Mouse (Mus musculus): ENCODE data around the gene Itga8. TPM values are rescaled to one million over a fixed set of nuclear protein-coding genes. Genes with fewer than 3 reads are reported as not detected.

The Itga8 gene
- total RNA-seq, 2 experiments from 2014 or later = not detected

DNA sequence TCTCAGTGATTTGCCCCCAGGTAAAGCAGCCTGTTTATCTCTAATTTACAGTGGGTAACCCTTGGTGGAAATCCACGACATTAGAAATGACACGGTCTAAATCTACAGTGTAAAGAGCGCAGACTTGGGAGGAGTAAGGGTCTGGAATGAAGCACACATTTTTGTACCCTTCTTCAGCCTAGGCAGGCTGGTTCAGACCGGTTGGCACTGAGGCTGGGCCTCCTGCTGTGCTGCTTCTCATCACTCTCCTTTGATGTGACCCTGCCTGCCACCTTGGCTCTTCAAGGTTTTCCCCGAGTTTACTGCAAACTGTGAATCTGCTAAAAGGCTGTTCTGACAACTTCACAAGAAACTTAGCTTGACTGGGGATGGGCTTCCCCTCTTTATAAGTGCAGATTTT is 95.8 kb downstream of the Itga8 start:
- no peak for ATAC-seq (replicated peaks; ENCODE audit: low FRiP score, poor library complexity, severe bottlenecking)

DNA sequence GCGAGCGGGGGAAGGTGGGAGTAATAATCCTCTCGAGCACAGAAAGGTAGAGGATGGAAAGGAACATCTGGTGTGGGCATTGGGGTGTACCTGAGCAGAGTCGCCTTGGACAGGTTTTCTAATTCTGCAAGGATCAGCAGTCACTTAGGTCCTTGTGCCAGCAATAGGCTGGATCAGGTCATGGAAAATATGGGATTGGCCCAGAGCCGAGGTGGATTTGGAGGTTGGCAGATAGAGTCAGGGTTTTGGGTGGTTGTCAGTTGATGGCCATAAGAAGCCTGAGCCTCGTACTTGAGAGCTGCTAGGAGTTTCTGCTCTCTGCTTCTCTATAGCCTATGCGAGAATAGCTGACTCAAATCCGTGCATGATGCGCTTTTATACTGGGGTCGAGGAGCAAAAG is 98.5 kb downstream of the Itga8 start:
- ATAC-seq (replicated peaks; ENCODE audit: low FRiP score, poor library complexity, severe bottlenecking) = no peak

DNA sequence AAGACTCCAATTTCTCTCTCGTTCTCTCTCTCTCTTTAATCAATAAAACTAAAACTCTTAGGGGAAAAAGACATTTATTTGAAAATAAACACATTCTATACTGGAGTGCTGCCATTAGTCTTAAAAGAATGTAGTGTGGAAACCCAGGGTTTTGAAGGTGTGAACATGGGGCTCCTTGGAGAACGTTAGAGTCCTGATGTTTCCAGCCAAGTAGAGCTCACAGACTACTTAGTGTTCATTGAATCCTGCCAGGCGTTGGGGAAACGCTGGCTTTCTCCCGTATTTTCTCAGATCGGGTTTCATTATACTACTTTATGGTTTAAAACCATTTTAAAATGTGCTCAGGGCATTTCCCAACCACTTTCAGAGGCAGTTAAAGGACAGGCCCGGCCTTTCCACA is 103.0 kb downstream of the Itga8 start:
- no peak for ATAC-seq (replicated peaks; ENCODE audit: low FRiP score, poor library complexity, severe bottlenecking)

DNA sequence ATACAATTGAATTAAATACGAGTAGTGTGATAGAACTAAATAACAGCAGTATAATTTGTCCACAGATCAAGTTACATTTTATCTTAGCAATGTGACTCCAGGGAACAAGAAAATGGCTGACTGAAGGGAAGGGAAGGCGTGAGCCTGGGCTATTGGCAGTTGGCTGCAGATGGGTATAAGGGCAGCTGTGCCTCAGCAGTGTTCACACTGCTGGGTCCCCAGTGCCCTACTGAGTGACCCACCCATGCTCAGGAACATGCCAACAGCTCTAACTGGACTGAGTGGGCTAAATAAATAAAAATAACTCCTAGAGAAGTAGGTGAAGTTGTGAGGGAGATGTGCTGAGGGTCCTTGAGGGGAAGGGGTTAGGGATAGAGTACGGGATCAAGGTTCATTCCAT is 103.5 kb downstream of the Itga8 start:
- no peak for ATAC-seq (replicated peaks; ENCODE audit: low FRiP score, poor library complexity, severe bottlenecking)

DNA sequence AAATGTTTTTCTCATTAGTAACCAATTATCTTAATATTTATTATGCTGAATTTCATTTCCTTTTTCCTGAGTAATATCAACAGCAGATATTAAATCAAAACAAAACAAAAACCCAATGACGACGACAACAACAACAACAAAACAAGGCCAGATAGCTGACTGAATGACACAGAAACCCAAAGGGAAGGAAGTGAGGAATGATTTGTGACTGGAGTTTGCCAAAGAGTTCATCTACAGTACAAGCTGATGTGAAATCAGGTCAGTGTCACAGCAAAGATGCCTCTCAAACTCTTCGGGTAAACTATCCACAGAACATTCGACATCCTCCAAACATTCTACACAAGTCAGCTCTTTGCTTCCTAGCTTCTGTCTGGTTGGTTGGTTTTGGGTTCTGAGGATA is 104.0 kb downstream of the Itga8 start:
- ATAC-seq (replicated peaks; ENCODE audit: low FRiP score, poor library complexity, severe bottlenecking) = no peak

DNA sequence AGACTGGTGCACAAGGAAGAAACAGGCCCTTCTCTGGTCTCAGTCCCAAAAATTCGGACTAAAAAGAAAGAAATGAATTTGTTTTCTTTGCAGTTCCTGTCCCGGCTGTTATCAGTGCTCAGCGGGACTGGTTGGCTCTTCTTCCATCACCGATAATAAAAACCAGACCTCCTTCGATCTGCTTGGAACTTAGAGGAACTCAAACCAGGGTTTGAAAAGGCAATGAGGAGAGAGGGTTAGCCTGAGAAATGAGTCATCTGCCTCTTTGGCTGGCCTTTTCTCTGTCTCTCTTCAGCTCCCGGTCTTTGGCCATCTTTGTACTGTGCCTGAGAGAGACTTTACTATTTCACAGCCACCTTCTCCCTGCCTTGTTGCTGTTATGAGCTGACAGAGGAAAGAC is 112.7 kb downstream of the Itga8 start:
- ATAC-seq (replicated peaks; ENCODE audit: low FRiP score, poor library complexity, severe bottlenecking) = no peak

DNA sequence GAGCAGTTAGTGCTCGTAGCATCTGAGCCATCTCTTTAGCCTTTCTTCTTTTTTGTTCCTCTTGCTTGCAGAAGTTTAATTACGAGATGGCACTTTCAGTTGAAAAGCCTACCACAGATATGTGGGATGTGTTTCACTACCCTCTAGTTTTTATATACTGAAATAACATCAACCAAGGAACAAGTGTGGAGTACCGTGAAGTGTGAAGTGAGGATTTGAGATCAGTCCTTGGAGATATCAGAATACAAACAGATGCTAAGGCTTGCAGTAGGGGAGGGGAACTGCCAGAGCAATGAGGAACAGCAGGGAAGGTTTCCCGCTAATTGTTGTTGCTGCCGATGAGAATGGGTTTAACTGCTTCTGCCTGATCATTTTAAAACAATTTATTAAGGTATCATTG is 114.1 kb downstream of the Itga8 start:
- no peak for ATAC-seq (replicated peaks; ENCODE audit: low FRiP score, poor library complexity, severe bottlenecking)

DNA sequence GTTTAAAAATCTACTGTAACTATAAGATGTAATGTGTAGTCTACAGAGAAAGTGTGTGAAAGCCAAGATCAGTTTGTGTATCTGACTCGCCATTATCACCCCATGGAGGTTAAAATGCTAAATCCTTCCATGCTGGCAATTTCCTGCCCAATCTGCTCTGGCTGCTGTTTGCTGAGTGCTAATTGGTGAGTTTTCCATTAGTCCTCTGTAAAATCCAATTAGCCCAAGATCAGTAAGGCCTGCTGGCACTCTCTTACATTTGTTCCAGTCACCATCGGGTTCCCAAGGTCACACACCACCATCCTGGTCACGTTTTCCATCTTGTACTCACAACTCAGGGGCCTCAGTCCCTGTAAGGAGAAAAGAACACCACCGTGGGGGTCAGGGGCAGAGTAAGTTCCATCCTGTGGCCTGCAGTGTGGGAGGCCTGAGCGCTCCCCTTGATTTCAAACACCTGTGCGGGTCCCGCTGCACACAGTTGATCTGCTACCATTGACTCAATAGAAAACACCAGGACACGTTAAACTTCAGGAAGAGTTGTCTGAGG is 119.2 kb downstream of the Itga8 start:
- no peak for ATAC-seq (replicated peaks; ENCODE audit: low FRiP score, poor library complexity, severe bottlenecking)

DNA sequence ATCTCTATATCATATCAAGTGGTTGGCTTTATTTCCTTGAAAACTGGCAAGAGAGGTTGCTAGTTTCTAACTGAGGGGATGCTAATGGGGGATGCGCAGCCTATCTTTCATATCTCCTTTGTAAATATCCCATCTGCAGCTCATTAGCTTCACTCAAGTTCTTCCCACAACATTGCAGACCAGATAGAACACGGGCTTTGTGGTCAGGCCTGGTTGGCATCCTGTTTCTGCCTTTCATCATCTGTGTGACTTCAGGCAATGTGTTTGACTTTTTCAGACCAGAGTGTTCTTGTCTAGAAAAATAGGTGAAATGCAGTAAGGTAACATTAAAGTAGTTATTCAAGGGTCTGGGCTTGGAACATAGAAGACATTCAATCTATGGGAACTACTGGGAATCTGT is 121.1 kb downstream of the Itga8 start:
- ATAC-seq (replicated peaks; ENCODE audit: low FRiP score, poor library complexity, severe bottlenecking) = no peak

DNA sequence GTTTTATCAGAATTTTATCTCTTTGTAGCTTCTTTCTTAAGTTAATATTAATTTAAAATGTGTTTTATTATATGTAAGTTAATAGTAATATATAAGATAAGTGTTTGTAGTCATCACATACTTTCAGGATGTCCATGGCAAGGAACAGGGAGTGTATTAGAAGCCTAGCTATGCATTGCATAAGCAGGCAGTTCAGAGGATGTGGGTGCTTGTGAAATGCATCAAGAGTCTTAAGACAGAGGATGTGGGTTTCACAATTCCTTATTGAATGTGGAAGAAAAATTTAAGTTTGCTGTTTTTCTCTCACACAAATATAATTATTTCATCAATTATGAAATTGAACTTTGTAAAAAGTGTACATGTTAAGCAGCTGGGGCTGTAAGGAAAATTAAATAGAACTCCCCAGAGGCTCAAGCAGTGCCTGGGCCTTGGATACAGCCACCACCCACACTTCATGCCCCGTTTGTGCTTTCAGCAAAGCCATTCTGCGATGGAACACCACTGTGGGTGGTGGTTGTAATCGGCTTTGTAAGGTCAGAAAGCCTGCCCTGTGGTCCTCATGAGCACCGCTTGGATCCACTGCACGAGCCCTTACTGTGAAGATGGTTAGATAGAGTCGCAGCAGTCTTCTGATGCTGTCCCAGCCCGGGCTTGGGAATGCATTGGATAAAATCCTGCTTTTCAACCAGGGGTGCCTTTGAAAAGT is 126.8 kb downstream of the Itga8 start:
- ATAC-seq (replicated peaks; ENCODE audit: low FRiP score, poor library complexity, severe bottlenecking) = no peak

DNA sequence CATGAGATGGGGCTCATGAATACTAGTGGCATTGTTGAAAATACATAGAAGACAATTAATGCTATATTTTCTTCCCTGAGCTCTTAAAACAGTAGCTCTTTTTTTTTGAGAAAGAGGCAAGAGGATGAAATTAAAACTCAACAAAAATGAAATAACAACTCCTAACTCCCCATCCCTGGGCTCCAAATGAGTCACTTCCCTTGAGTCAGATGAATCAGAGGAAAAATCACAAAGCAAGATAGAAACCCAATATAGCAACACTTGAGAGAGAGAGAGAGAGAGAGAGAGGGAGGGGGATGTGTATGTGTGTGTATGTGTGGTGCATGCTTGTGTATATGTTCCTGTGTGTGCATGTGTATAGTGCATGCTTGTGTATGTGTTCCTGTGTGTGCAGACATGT is 131.5 kb downstream of the Itga8 start:
- ATAC-seq (replicated peaks; ENCODE audit: low FRiP score, poor library complexity, severe bottlenecking) = no peak

DNA sequence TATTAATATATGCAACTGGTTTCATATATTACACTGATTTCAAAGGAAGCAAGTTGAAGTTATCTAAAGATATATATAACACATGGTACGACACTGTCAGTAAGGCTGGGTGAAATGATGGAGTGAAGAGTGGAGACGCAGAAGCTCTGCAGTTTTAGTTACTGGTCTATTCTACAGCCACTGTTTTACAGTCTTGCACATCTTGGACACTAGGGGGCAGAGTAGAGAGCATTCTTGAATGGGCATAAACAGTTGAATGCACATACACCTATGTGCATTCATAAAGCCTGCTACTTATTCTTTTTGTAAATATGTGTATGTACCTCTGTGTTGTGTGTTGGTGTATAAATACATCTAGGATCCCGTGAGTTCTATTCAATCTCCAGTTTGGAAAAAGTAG is 141.2 kb downstream of the Itga8 start:
- ATAC-seq (replicated peaks; ENCODE audit: low FRiP score, poor library complexity, severe bottlenecking) = no peak

DNA sequence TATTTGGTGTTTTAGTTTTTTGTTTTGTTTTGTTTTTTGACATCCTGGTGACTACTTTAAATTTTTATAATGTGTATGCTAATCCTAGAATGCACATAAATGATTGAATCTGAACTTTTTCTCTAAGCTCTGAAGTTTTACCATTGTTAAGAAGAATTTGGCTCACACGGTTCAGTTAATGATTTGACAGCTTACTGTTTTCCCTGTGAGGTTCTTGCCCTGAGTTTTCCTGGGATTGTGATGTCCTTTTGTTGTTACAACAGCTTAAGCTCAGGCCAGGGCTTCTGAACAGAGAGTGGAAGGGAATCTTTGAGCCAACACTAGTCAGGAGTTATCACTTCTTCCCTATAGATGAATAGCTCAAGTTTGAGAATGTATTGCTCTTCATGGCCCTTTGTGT is 144.7 kb downstream of the Itga8 start:
- ATAC-seq (replicated peaks; ENCODE audit: low FRiP score, poor library complexity, severe bottlenecking) = no peak

DNA sequence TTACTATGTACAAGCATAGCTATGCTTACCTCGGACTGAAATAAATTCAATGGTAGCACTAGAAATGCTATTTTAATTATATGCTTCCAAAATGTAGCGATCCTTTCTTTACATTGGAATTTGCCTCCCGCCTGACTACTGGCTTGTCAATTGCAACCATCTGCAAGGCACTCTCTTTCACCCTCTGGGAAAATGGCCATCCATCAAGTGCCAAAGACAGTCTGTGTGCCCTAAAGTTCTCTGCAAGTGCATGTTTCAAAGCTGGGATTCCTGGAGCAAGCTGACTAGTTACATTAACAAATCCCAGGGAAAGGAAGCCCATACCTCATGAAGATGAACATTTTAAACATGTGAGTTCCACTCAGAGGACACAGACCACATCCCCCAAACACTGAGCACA is 145.3 kb downstream of the Itga8 start:
- no peak for ATAC-seq (replicated peaks; ENCODE audit: low FRiP score, poor library complexity, severe bottlenecking)

DNA sequence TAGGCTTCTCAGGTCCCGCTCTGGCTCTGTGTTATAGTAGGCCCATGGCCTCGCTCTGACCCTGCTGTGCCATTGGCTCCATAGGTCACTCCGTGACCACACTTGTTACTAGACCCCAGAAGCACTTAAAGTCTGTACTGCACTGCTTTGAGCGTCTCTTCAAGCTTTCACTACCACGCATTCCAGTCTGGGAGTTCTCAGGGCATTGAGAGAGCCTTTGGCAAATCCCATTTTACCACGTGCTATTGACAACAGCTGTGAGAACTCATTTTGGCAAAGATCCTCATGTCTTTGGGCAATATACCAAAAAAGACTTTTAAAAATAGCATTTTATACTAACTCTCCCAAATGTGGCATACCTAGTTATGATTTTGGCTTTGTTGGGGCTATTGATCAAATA is 147.0 kb downstream of the Itga8 start:
- no peak for ATAC-seq (replicated peaks; ENCODE audit: low FRiP score, poor library complexity, severe bottlenecking)

DNA sequence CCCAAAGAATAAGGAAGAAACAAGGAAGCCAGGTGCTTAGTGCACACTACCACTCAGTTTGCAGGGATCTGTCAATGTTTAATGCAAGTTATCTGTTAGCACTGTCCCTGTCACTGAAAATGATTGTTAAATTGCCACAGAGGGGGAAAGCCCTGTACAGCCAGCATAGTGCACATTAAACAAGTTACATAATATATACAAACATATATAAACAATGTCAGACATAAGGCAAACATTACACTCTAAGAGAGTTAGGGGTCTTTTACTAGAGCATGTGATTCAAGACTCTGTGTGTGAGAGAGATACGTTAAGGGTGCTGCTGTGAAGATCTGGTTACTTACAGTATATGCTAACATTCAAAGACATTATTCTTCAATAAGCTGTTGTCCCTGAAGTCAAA is 148.2 kb downstream of the Itga8 start:
- ATAC-seq (replicated peaks; ENCODE audit: low FRiP score, poor library complexity, severe bottlenecking) = no peak

DNA sequence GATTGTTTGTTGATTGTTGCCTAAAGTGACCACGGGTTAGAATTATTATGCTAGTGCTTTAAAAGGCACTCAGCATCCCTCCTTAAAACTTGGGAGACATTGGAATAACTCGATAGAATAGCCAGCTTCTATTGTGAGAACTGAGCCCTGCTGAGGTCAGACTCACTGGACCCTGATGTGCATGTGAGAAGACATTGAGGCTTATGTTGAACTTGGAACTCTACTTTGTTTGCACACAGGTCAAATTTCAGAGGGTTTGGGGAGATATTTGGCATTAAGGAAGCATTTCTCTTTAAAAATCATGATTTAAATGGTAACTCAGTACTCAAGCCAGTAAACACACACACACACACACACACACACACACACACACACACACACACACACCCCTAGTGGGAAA is 153.8 kb downstream of the Itga8 start:
- ATAC-seq (replicated peaks; ENCODE audit: low FRiP score, poor library complexity, severe bottlenecking) = no peak

DNA sequence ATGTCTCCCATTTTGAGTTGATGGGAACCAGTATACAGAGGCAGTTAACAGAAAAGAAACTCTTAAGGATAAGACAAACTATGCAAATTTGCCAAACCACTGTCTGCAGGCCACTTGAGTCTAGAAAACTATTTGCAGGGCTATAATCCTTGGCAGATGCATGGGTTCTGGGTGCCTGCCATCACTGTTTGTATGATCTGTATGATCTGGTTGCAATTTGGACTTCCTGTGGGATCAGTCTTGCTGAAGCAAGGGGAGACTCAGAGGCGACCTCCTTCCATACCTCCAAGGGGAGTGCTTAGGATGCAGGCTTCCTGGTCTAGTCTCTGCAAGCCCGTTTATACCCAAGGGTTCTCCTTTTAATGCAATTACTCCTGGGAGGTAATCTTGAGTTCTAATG is 155.1 kb downstream of the Itga8 start:
- ATAC-seq (replicated peaks; ENCODE audit: low FRiP score, poor library complexity, severe bottlenecking) = no peak

DNA sequence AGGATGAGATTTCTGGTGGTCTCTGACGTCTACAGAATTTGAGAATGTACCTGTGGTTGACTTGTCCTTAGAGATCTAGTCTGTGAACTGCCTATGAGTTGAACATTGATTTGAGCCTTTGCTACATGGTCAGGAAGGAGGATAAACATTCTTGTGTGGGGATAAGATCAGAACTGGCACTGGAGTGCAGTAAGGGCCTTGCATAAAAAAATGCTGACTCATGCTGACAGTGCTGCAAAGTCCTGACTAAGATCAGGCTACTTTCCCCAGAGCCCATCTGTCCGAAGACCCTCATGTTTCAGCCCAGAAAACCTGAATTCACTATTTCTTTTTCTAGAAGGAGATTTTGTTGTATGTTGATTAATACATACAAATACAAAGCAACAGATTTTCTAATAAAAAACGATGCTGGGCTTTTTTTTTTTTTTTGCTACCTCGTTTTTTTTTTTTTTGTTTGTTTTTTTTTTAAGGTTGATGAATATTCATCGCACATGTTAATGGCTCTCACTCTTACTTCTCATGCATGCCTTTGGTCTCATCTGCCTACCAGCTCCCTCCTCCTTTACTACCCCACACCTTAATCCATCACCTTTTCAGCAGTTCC is 162.9 kb downstream of the Itga8 start:
- ATAC-seq (replicated peaks; ENCODE audit: low FRiP score, poor library complexity, severe bottlenecking) = no peak

DNA sequence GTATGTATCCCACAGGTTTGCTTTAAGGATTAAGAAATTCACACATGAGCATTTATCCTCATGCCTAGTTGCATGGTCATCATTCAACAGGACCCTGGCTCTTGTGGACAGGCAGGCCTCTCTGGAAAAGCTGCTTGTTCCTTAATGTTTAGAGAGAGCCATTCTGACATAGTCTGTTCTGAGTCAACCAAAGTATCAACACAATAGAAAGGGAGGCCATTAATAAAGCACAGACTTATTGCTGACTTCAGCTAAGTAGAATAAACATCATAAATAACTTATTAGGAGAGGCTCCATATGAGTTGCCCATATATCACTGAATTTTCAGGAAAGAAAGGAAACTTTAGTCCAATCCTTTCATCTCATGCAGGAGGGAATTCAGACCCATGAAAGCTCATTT is 175.1 kb downstream of the Itga8 start:
- ATAC-seq (replicated peaks; ENCODE audit: low FRiP score, poor library complexity, severe bottlenecking) = no peak

DNA sequence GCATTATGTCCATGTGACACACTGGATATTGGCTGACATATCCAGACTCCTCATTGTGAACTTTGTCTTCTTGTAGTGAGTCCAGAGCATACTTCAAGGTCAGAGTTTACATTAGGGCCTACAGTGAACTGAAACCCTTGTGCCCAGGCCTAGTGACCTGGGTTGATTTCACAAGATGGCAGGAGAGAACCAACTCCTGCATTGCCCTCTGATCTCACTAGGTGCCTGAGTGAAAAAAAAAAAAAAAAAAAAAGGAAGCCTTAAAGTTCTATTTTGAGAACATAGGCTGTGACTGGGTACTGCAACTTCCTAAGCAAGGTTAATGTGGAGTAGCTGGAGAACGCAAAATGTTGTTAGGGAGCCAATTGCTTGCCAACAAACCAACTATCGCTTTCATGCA is 186.2 kb downstream of the Itga8 start:
- no peak for ATAC-seq (replicated peaks; ENCODE audit: low FRiP score, poor library complexity, severe bottlenecking)

DNA sequence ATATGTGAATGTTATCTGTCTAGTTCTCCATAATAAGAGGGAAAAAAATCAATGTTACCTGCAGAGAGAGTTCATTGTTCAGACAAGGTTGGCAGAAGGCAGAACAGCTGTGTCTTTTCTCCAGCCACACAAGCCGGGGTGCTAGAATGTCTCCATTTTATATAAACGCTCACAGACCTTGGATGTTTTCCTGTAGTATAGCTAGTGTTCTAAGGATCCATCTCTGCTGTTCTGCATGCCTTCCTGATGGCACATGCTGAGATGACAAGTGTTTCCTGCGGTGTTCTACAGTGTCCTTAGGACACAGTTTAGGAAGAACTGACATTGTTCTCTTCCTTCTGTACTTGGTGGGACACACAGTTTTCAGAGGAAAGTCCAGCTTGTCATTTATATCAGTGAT is 192.4 kb downstream of the Itga8 start:
- no peak for ATAC-seq (replicated peaks; ENCODE audit: low FRiP score, poor library complexity, severe bottlenecking)

Data from erythroid progenitor cell, adult 5-6 weeks (primary cell).